ENCODE assay signal across 15 mouse cellular contexts in the genomic region with DNA sequence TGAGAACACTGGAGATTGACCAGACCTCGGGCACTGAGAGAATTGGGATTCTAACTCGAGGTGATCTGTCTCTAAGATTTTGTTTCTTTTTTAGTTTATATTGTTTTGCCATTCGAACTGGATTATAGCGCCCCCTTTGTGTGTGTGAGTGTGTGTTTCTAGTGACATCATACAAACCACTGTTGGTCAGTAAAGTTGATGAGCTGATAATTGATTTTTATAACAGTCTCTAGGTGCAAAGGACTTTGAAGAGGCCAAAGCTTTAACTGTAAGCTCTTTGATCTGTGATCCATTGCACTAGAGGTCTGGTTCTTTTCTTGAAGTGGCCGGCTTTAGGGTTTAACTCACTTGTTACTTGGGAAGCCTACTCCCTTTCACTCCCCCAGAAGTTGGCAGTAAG. TPM values are rescaled to one million over a fixed set of nuclear protein-coding genes. Genes with fewer than 3 reads are reported as not detected.
DNase-seq lines count a peak whose midpoint lies in the region; ATAC-seq and TF ChIP-seq lines count a peak whose summit lies in the region.
"Had no signal": no experiment of that assay in that cellular context is flagged by ENCODE, and none has a peak within 500 bp of the region (broad histone marks: within the 10 kb centered on the region; RNA-seq: fewer than 3 reads in every experiment).

No protein-coding gene starts in this region.

- 0 out of 2 replicates have a peak, but pooled peaks have one; percentile 3 for TF ChIP-seq CTCF in forebrain, postnatal 0 days (IDR thresholded peaks at IDR 0.05; ENCODE audit: low read depth)
- TF ChIP-seq CTCF in kidney, postnatal 0 days (IDR thresholded peaks at IDR 0.05; ENCODE audit: low read depth) = peak; percentile 22; the same call in 1 of the 2 replicates
- TF ChIP-seq CTCF in liver, postnatal 0 days (IDR thresholded peaks at IDR 0.05; ENCODE audit: low read depth) = peak; percentile 30

- H3K9me3 ChIP-seq in forebrain, postnatal 0 days (ENCODE audit: low read length) = no peaks in the 10 kb centered on the region
- H3K9me3 ChIP-seq in forebrain, embryonic 16.5 days (ENCODE audit: control insufficient read depth, low read length) = no peaks in the 10 kb centered on the region
- no peaks in the 10 kb centered on the region for H3K9me3 ChIP-seq in kidney, postnatal 0 days (replicated peaks; ENCODE audit: low read length)
- no peaks in the 10 kb centered on the region for H3K9me3 ChIP-seq in liver, embryonic 11.5 days (ENCODE audit: control insufficient read depth, low read length)
- no peaks in the 10 kb centered on the region for H3K9me3 ChIP-seq in liver, postnatal 0 days (ENCODE audit: low read length)
- H3K9me3 ChIP-seq: heart, embryonic 15.5 days; lung, embryonic 15.5 days had no signal

- 54% methylated on average over 5 of the region's 5 CpGs for WGBS in forebrain, postnatal 0 days
- 49% methylated on average over 5 of the region's 5 CpGs for WGBS in forebrain, embryonic 16.5 days
- 35% methylated on average over 5 of the region's 5 CpGs for WGBS in kidney, postnatal 0 days
- 59% methylated on average over 5 of the region's 5 CpGs for WGBS in liver, embryonic 11.5 days
- WGBS in liver, postnatal 0 days (ENCODE audit: insufficient replicate concordance) = 69% methylated on average over 5 of the region's 5 CpGs

- no peak overlapping the region for H3K4me3 ChIP-seq in forebrain, postnatal 0 days (ENCODE audit: low read depth, low read length)
- no peak overlapping the region for H3K4me3 ChIP-seq in forebrain, embryonic 16.5 days (replicated peaks; ENCODE audit: low read length)
- H3K4me3 ChIP-seq in kidney, postnatal 0 days (replicated peaks; ENCODE audit: low read depth, low read length) = no peak overlapping the region
- no peak overlapping the region for H3K4me3 ChIP-seq in liver, embryonic 11.5 days (ENCODE audit: low read depth, low read length)
- no peak overlapping the region for H3K4me3 ChIP-seq in liver, postnatal 0 days (ENCODE audit: low read depth, low read length)
- H3K4me3 ChIP-seq: heart, adult 2 months; heart, embryonic 15.5 days; lung, embryonic 15.5 days had no signal

- ATAC-seq in forebrain, postnatal 0 days = no peak
- no peak for ATAC-seq in forebrain, embryonic 16.5 days
- no peak for ATAC-seq in kidney, postnatal 0 days (replicated peaks; ENCODE audit: low FRiP score, low read depth)
- no peak for ATAC-seq in liver, embryonic 11.5 days (replicated peaks; ENCODE audit: low FRiP score)
- ATAC-seq in liver, postnatal 0 days = no peak
- ATAC-seq: hindbrain, postnatal 0 days had no signal

- H3K27me3 ChIP-seq in forebrain, postnatal 0 days (ENCODE audit: insufficient read depth, low read length) = no peaks in the 10 kb centered on the region
- H3K27me3 ChIP-seq in forebrain, embryonic 16.5 days (replicated peaks; ENCODE audit: control insufficient read depth, insufficient read depth, low read length) = no peaks in the 10 kb centered on the region; the same call in 1 of the 2 replicates
- H3K27me3 ChIP-seq in kidney, postnatal 0 days (ENCODE audit: insufficient read depth, low read length) = no peaks in the 10 kb centered on the region
- H3K27me3 ChIP-seq in liver, embryonic 11.5 days (replicated peaks; ENCODE audit: control insufficient read depth, insufficient read depth, low read length) = no peaks in the 10 kb centered on the region
- H3K27me3 ChIP-seq in liver, postnatal 0 days (ENCODE audit: insufficient read depth, low read length) = no peaks in the 10 kb centered on the region
- H3K27me3 ChIP-seq: heart, embryonic 15.5 days; lung, embryonic 15.5 days had no signal

- no peak overlapping the region for H3K9ac ChIP-seq in forebrain, postnatal 0 days
- no peak overlapping the region for H3K9ac ChIP-seq in forebrain, embryonic 16.5 days (replicated peaks; ENCODE audit: low read depth, low read length)
- H3K9ac ChIP-seq in kidney, postnatal 0 days (ENCODE audit: low read depth, low read length) = no peak overlapping the region
- H3K9ac ChIP-seq in liver, embryonic 11.5 days (ENCODE audit: low read depth, low read length) = no peak overlapping the region
- H3K9ac ChIP-seq in liver, postnatal 0 days (replicated peaks) = 0 out of 2 replicates have a peak overlapping the region, but pooled peaks have one; percentile 17
- H3K9ac ChIP-seq: heart, embryonic 15.5 days; lung, embryonic 15.5 days had no signal

- H3K36me3 ChIP-seq in forebrain, postnatal 0 days (ENCODE audit: insufficient read depth) = no peaks in the 10 kb centered on the region
- no peaks in the 10 kb centered on the region for H3K36me3 ChIP-seq in forebrain, embryonic 16.5 days (ENCODE audit: control insufficient read depth, insufficient read depth)
- no peaks in the 10 kb centered on the region for H3K36me3 ChIP-seq in kidney, postnatal 0 days (ENCODE audit: insufficient read depth, low read length)
- no peaks in the 10 kb centered on the region for H3K36me3 ChIP-seq in liver, embryonic 11.5 days (ENCODE audit: control insufficient read depth, insufficient read depth, low read length)
- H3K36me3 ChIP-seq in liver, postnatal 0 days (replicated peaks; ENCODE audit: insufficient read depth, low read length) = no peaks in the 10 kb centered on the region
- H3K36me3 ChIP-seq: heart, embryonic 15.5 days; lung, embryonic 15.5 days had no signal

- no peak overlapping the region for H3K27ac ChIP-seq in forebrain, postnatal 0 days (ENCODE audit: low read depth, low read length)
- H3K27ac ChIP-seq in forebrain, embryonic 16.5 days (ENCODE audit: low read length) = no peak overlapping the region
- no peak overlapping the region for H3K27ac ChIP-seq in kidney, postnatal 0 days
- H3K27ac ChIP-seq in liver, embryonic 11.5 days (ENCODE audit: low read depth, low read length) = peak overlapping the region; percentile 99
- peak overlapping the region; percentile 100 for H3K27ac ChIP-seq in liver, postnatal 0 days (ENCODE audit: low read depth)
- H3K27ac ChIP-seq: heart, adult 2 months; hindbrain, postnatal 0 days; lung, embryonic 15.5 days had no signal

- no peak for DNase-seq in forebrain, postnatal 0 days
- no peak for DNase-seq in kidney, postnatal 0 days (ENCODE audit: low spot score)
- DNase-seq in kidney, postnatal 10 days = no peak
- no peak for DNase-seq in liver, embryonic 11.5 days (ENCODE audit: low spot score)
- DNase-seq in liver, postnatal 0 days = peak; percentile 11
- no peak for DNase-seq in gastrocnemius, adult 18-20 months (ENCODE audit: low spot score)
- DNase-seq: cerebellum, adult 11-12 months; cerebellum, postnatal 14 days; heart, adult 2 months; thymus, adult 2 months had no signal

- no peak for TF ChIP-seq EP300 in liver, postnatal 0 days (IDR thresholded peaks at IDR 0.05; ENCODE audit: low read depth)

- peaks cover 4% of the 10 kb centered on the region; the same call in 1 of the 2 replicates for H3K4me1 ChIP-seq in forebrain, postnatal 0 days (ENCODE audit: insufficient read depth)
- peaks cover 21% of the 10 kb centered on the region for H3K4me1 ChIP-seq in forebrain, embryonic 16.5 days (replicated peaks; ENCODE audit: control insufficient read depth, insufficient read depth, low read length)
- peaks cover 14% of the 10 kb centered on the region for H3K4me1 ChIP-seq in kidney, postnatal 0 days (replicated peaks; ENCODE audit: insufficient read depth, low read length)
- H3K4me1 ChIP-seq in liver, embryonic 11.5 days (replicated peaks; ENCODE audit: control insufficient read depth, insufficient read depth, low read length) = peaks cover 67% of the 10 kb centered on the region
- peaks cover 65% of the 10 kb centered on the region for H3K4me1 ChIP-seq in liver, postnatal 0 days (ENCODE audit: insufficient read depth)

- no peak overlapping the region for H3K4me2 ChIP-seq in forebrain, postnatal 0 days (ENCODE audit: low read depth)
- H3K4me2 ChIP-seq in forebrain, embryonic 16.5 days (ENCODE audit: low read length) = no peak overlapping the region
- no peak overlapping the region for H3K4me2 ChIP-seq in kidney, postnatal 0 days (ENCODE audit: low read length)
- no peak overlapping the region for H3K4me2 ChIP-seq in liver, embryonic 11.5 days
- H3K4me2 ChIP-seq in liver, postnatal 0 days (ENCODE audit: low read depth, low read length) = no peak overlapping the region
- H3K4me2 ChIP-seq: heart, embryonic 15.5 days; lung, embryonic 15.5 days; midbrain, embryonic 11.5 days had no signal

RNA-seq across cellular contexts. Expression of gene Wdr26, which starts 47.3 kb away (rescaled TPM):
- 51.5 and 55.6 TPM in 2 replicates for total RNA-seq in forebrain, postnatal 0 days (2014; rRNA removed)
- 26.1 and 43.0 TPM in 2 replicates for polyA plus RNA-seq in forebrain, postnatal 0 days (2015; fragmentation: Nextera tagmentation; extraction: Ambion mirVana)
- 30.7 and 32.0 TPM in 2 replicates for polyA plus RNA-seq in forebrain, embryonic 16.5 days (2015; fragmentation: Nextera tagmentation; extraction: Ambion mirVana)
- 39.8 and 40.4 TPM in 2 replicates for polyA plus RNA-seq in kidney, postnatal 0 days (2015; fragmentation: Nextera tagmentation; extraction: Ambion mirVana)
- polyA plus RNA-seq in liver, embryonic 11.5 days (2014; fragmentation: Nextera tagmentation; extraction: Ambion mirVana) = 33.8 and 40.0 TPM in 2 replicates
- 39.4 and 40.1 TPM in 2 replicates for polyA plus RNA-seq in liver, postnatal 0 days (2015; fragmentation: Nextera tagmentation; extraction: Ambion mirVana)
- total RNA-seq in gastrocnemius, adult 18-20 months (2021) = 10 to 100 TPM; 89.7 to 92.7 TPM

Comparison
In these comparisons a context has a peak if more than half of its experiments do, and no peak if none do; other contexts are left out.
1. H3K27ac ChIP-seq: peak in liver, embryonic 11.5 days (single experiment) and liver, postnatal 0 days (single experiment); none in forebrain, postnatal 0 days (single experiment), forebrain, embryonic 16.5 days (single experiment) and kidney, postnatal 0 days (single experiment).
2. Peak in every context shown above with its lines, with median percentiles within 50 percentile points of each other: CTCF ChIP-seq.